8 mouse cellular contexts compared by ENCODE assay signal in genomic region chr5:148820476-148820875, GRCm38 (mm10).
DNase-seq lines count a peak whose midpoint lies in the region; ATAC-seq lines count a peak whose summit lies in the region.

No protein-coding gene starts in this region.

- ATAC-seq in inflammation-experienced regulatory T-cells, adult 6 months = peak; percentile 87
- ATAC-seq in monocyte, adult 5-6 weeks (replicated peaks; ENCODE audit: insufficient number of reproducible peaks, low FRiP score, low TSS enrichment, poor library complexity, severe bottlenecking) = peak; percentile 29; the same call in 1 of the 2 replicates

- DNase-seq in spleen, adult 12 weeks (ENCODE audit: low spot score) = peak; percentile 14
- DNase-seq in spleen, adult 18-20 months = no peak
- DNase-seq in embryo, embryonic 10.5 days (ENCODE audit: low spot score) = peak; percentile 52
- DNase-seq in gastrocnemius, adult 18-20 months (ENCODE audit: low spot score) = no peak
- DNase-seq in urinary bladder, postnatal 10 days (ENCODE audit: low spot score) = no peak
- DNase-seq in cerebellum, adult 11-12 months = no peak

Comparison
In these comparisons a context has a peak if more than half of its experiments do, and no peak if none do; other contexts are left out.
1. DNase-seq: peak in spleen, adult 12 weeks (single experiment) and embryo, embryonic 10.5 days (single experiment); none in spleen, adult 18-20 months (0 of 2), gastrocnemius, adult 18-20 months (single experiment), urinary bladder, postnatal 10 days (single experiment) and cerebellum, adult 11-12 months (single experiment).